Mouse (Mus musculus) fibroblast of lung, adult 2 months (primary cell): ENCODE measurements around the gene Hist1h4h.

ENCODE experiments used
- DNase-seq: peaks from one replicate; pipeline ENCODE4 v3.0.0-alpha.2; 2011; ENCODE audit warnings: low read depth

Hist1h4h gene

GRCm38 (mm10) chr13:23576906-23577639 lies 46.2 kb downstream of the Hist1h4h start:
- DNase-seq = no peak

- DNase-seq = no peak
These were observed 47.0 kb downstream of the Hist1h4h start for GRCm38 (mm10) chr13:23577835-23578234.
